Mouse (Mus musculus) MEL (cell line): ENCODE measurements around the gene Nfia. TPM values are rescaled to one million over a fixed set of nuclear protein-coding genes. Genes with fewer than 3 reads are reported as not detected.
A peak's percentile ranks its signal among the peaks of the same experiment; 100 is the strongest.

Source experiments
- DNase-seq: peaks from one replicate; pipeline ENCODE4 v3.0.0; 2011; ENCODE audit warnings: low read depth, low spot score
- H3K27ac ChIP-seq: 2 replicates; pipeline ENCODE4 v1.5.1; 2012; ENCODE audit warnings: low read depth, mild to moderate bottlenecking, control low read depth, low read length, moderate library complexity; ENCODE audit not compliant: control insufficient read depth
- H3K27me3 ChIP-seq, 2 experiments: fragments of 150-350 bp in 1 of 2; sonication (generic) in 1 of 2; 2 replicates each; pipeline ENCODE4 v1.6.1; 2012; ENCODE audit warnings: low read length in 2 of 2, mild to moderate bottlenecking in 2 of 2, improper control_type of control experiment in 1 of 2, moderate library complexity in 1 of 2; ENCODE audit not compliant: insufficient read depth in 2 of 2, control insufficient read depth in 1 of 2
- H3K36me3 ChIP-seq, 2 experiments: 2 replicates each; pipeline ENCODE4 v1.6.1; 2012 to 2014; ENCODE audit warnings: low read length in 2 of 2, improper control_type of control experiment in 1 of 2, inconsistent platforms in 1 of 2, mild to moderate bottlenecking in 1 of 2; ENCODE audit not compliant: insufficient read depth in 2 of 2, control insufficient read depth in 1 of 2
- H3K4me1 ChIP-seq, 2 experiments: fragments of 150-350 bp in 1 of 2; sonication (generic) in 1 of 2; 2 replicates each; pipeline ENCODE4 v1.6.1; 2012; ENCODE audit warnings: low read length in 2 of 2, improper control_type of control experiment in 1 of 2, mild to moderate bottlenecking in 1 of 2; ENCODE audit not compliant: insufficient read depth in 2 of 2, control insufficient read depth in 1 of 2
- H3K4me3 ChIP-seq, 2 experiments: fragments of 150-350 bp in 1 of 2; sonication (generic) in 1 of 2; 2 replicates each; pipeline ENCODE4 v1.5.1; 2012; ENCODE audit warnings: low read depth in 2 of 2, low read length in 2 of 2, mild to moderate bottlenecking in 2 of 2, moderate library complexity in 2 of 2, control low read depth in 1 of 2, improper control_type of control experiment in 1 of 2; ENCODE audit not compliant: control insufficient read depth in 1 of 2, insufficient read depth in 1 of 2
- H3K79me2 ChIP-seq: 2 replicates; pipeline ENCODE4 v1.6.1; 2012; ENCODE audit warnings: mild to moderate bottlenecking, low read length, moderate library complexity; ENCODE audit not compliant: control insufficient read depth, poor library complexity, insufficient read depth
- H3K9ac ChIP-seq: 2 replicates; pipeline ENCODE4 v1.6.1; 2012; ENCODE audit warnings: low read depth, mild to moderate bottlenecking, control low read depth, low read length, moderate library complexity; ENCODE audit not compliant: control insufficient read depth, poor library complexity, severe bottlenecking
- H3K9me3 ChIP-seq: fragments of 150-350 bp; sonication (generic); replicated peaks from 2 replicates; pipeline ENCODE4 v1.6.1; 2012; ENCODE audit warnings: mild to moderate bottlenecking, low read length, improper control_type of control experiment, moderate library complexity; ENCODE audit not compliant: insufficient read depth
- BHLHE40 ChIP-seq: IDR thresholded peaks from 2 replicates; pipeline ENCODE4 v1.6.1; 2012; ENCODE audit warnings: low read depth, mild to moderate bottlenecking, inconsistent platforms, low read length, improper control_type of control experiment, borderline replicate concordance
- CHD1 ChIP-seq: IDR thresholded peaks from 2 replicates; pipeline ENCODE4 v1.6.1; 2012; ENCODE audit warnings: low read depth, mild to moderate bottlenecking, inconsistent platforms, low read length, improper control_type of control experiment
- EP300 ChIP-seq, 2 experiments: IDR thresholded peaks; 2 replicates each; pipeline ENCODE4 v1.6.1; 2011; ENCODE audit warnings: improper control_type of control experiment in 2 of 2, low read length in 2 of 2, low read depth in 1 of 2, mild to moderate bottlenecking in 1 of 2
- ETS1 ChIP-seq: IDR thresholded peaks from 2 replicates; pipeline ENCODE4 v1.6.1; 2012; ENCODE audit warnings: low read depth, mild to moderate bottlenecking, inconsistent platforms, low read length, improper control_type of control experiment, moderate library complexity
- GABPA ChIP-seq: IDR thresholded peaks from 2 replicates; pipeline ENCODE4 v1.6.1; 2012; ENCODE audit warnings: low read depth, mild to moderate bottlenecking, inconsistent platforms, low read length, improper control_type of control experiment, moderate library complexity
- GATA1 ChIP-seq: IDR thresholded peaks from 2 replicates; pipeline ENCODE4 v1.6.1; 2011; ENCODE audit warnings: low read depth, low read length, improper control_type of control experiment
- MAFK ChIP-seq: IDR thresholded peaks from 2 replicates; pipeline ENCODE4 v1.6.1; 2011; ENCODE audit warnings: low read depth, mild to moderate bottlenecking, low read length, improper control_type of control experiment, borderline replicate concordance
- MYB ChIP-seq: IDR thresholded peaks from 2 replicates; pipeline ENCODE4 v1.6.1; 2011; ENCODE audit warnings: mild to moderate bottlenecking, low read depth, low read length, improper control_type of control experiment
- MYC ChIP-seq: IDR thresholded peaks from 2 replicates; pipeline ENCODE4 v1.6.1; 2011; ENCODE audit warnings: low read depth, mild to moderate bottlenecking, low read length, improper control_type of control experiment, moderate library complexity
- NELFE ChIP-seq: IDR thresholded peaks from 2 replicates; pipeline ENCODE4 v1.6.1; 2011; ENCODE audit warnings: low read depth, low read length, improper control_type of control experiment
- POLR2A ChIP-seq, 2 experiments: IDR thresholded peaks; 2 replicates each; pipeline ENCODE4 v1.6.1; 2011 to 2012; ENCODE audit warnings: low read length in 2 of 2, mild to moderate bottlenecking in 2 of 2, control low read depth in 1 of 2, improper control_type of control experiment in 1 of 2, low read depth in 1 of 2, moderate library complexity in 1 of 2; ENCODE audit not compliant: control insufficient read depth in 1 of 2, insufficient read depth in 1 of 2, poor library complexity in 1 of 2
- POLR2AphosphoS5 ChIP-seq: IDR thresholded peaks from 2 replicates; pipeline ENCODE4 v1.6.1; 2012; ENCODE audit warnings: low read depth, borderline replicate concordance, mild to moderate bottlenecking, inconsistent platforms, low read length, moderate library complexity, mixed read lengths
- RCOR1 ChIP-seq: IDR thresholded peaks from 2 replicates; pipeline ENCODE4 v1.6.1; 2012; ENCODE audit warnings: low read depth, mild to moderate bottlenecking, inconsistent platforms, low read length, improper control_type of control experiment
- SIN3A ChIP-seq: IDR thresholded peaks from 2 replicates; pipeline ENCODE4 v1.6.1; 2012; ENCODE audit warnings: low read length, improper control_type of control experiment, inconsistent platforms
- TBP ChIP-seq: IDR thresholded peaks from 2 replicates; pipeline ENCODE4 v1.8.0; 2011; ENCODE audit warnings: low read depth, low read length, improper control_type of control experiment
- TCF12 ChIP-seq: IDR thresholded peaks from 2 replicates; pipeline ENCODE4 v1.6.1; 2014; ENCODE audit warnings: low read depth, mild to moderate bottlenecking, inconsistent platforms, low read length, improper control_type of control experiment, moderate library complexity
- ZMIZ1 ChIP-seq: IDR thresholded peaks from 2 replicates; pipeline ENCODE4 v1.6.1; 2012; ENCODE audit warnings: low read depth, mild to moderate bottlenecking, inconsistent platforms, low read length, improper control_type of control experiment, moderate library complexity
- polyA plus RNA-seq, 2 experiments: library from polyadenylated mRNA; stranded (reverse) in 1 of 2; unstranded in 1 of 2; fragments of >175 nt in 1 of 2; fragments of >200 nt in 1 of 2; gene quantifications; 2 replicates each; pipeline versions ENCODE4 v1.2.1 to v1.2.4; 2012; ENCODE audit warnings: low replicate concordance in 2 of 2, low read depth in 1 of 2; ENCODE audit not compliant: insufficient read length in 2 of 2, insufficient read depth in 1 of 2, missing spikeins in 1 of 2
- total RNA-seq: library from RNA; depleted of rRNA; stranded (reverse); fragments of 300-350 nt; gene quantifications from 2 replicates; pipeline ENCODE4 v1.2.3, GENCODE M21; 2012

The Nfia gene
- total and polyA plus RNA-seq, 3 experiments = 10.2 to 20.5 (median 13.4) TPM

- TF ChIP-seq TCF12 (no peak), MYC (no peak), TBP (peak; percentile 74), ZMIZ1 (peak; percentile 53; the same call in 1 of the 2 replicates), GABPA (no peak), MAFK (no peak), MYB (no peak), BHLHE40 (no peak), POLR2A (IDR thresholded peaks at IDR 0.05; ENCODE audit: control insufficient read depth in 1 of 2, insufficient read depth in 1 of 2, low read depth in 1 of 2, low read length in 2 of 2, poor library complexity in 1 of 2) (peak; percentile 19 to 36; a peak in 3 of 4 replicates), ETS1 (peak; percentile 48; the same call in 1 of the 2 replicates)
Observed at GRCm38 (mm10) chr4:97751483-97752251, 20.9 kb upstream of the Nfia start (continued).

- DNase-seq = peak; percentile 75
Observed at GRCm38 (mm10) chr4:97752276-97753010, 20.1 kb upstream of the Nfia start.

GRCm38 (mm10) chr4:97753521-97753920, 19.0 kb upstream of the Nfia start:
- peak overlapping the region; percentile 91; the same call in 1 of the 2 replicates for H3K9ac ChIP-seq
- peaks cover 0 to 28% of the 10 kb centered on the region in 2 experiments; a peak in 2 of 4 replicates for H3K36me3 ChIP-seq
- 0 out of 4 replicates have a peak overlapping the region, but pooled peaks of 1 of the 2 experiments have one; percentile 3 for H3K4me3 ChIP-seq
- peak overlapping the region; percentile 89 for H3K27ac ChIP-seq
- H3K27me3 ChIP-seq = no peaks in the 10 kb centered on the region
- DNase-seq = no peak
- peaks cover 7 to 21% of the 10 kb centered on the region in 2 experiments for H3K4me1 ChIP-seq
- TF ChIP-seq NELFE = 0 out of 2 replicates have a peak, but pooled peaks have one; percentile 3
- TF ChIP-seq GABPA = no peak
- peaks cover 13% of the 10 kb centered on the region; the same call in 1 of the 2 replicates for H3K79me2 ChIP-seq
- H3K9me3 ChIP-seq = no peaks in the 10 kb centered on the region

More at GRCm38 (mm10) chr4:97752276-97753010, 20.1 kb upstream of the Nfia start:
- no peak for TF ChIP-seq POLR2AphosphoS5
- TF ChIP-seq SIN3A = peak; percentile 87; the same call in 1 of the 2 replicates
- TF ChIP-seq EP300 (IDR thresholded peaks at IDR 0.05; ENCODE audit: low read depth in 1 of 2, low read length in 2 of 2) = peak in 1 of 2 experiments; percentile 28; a peak in 1 of 4 replicates
- TF ChIP-seq ETS1 = peak; percentile 52; the same call in 1 of the 2 replicates
- 0 out of 2 replicates have a peak, but pooled peaks have one; percentile 2 for TF ChIP-seq GATA1
- TF ChIP-seq RCOR1 = 0 out of 2 replicates have a peak, but pooled peaks have one; percentile 9
- TF ChIP-seq CHD1 = peak; percentile 83; the same call in 1 of the 2 replicates
- TF ChIP-seq NELFE = no peak
- H3K9me3 ChIP-seq = no peaks in the 10 kb centered on the region
- H3K4me1 ChIP-seq = peaks cover 7 to 21% of the 10 kb centered on the region in 2 experiments
- H3K27ac ChIP-seq = peak overlapping the region; percentile 89
- peak overlapping the region; percentile 67 to 89 for H3K4me3 ChIP-seq
- H3K79me2 ChIP-seq = peaks cover 10% of the 10 kb centered on the region; the same call in 1 of the 2 replicates
- peaks cover 0 to 26% of the 10 kb centered on the region in 2 experiments; a peak in 2 of 4 replicates for H3K36me3 ChIP-seq
- peak overlapping the region; percentile 91 for H3K9ac ChIP-seq
- no peaks in the 10 kb centered on the region for H3K27me3 ChIP-seq
